22 mouse cellular contexts compared by ENCODE assay signal in the genomic region with DNA sequence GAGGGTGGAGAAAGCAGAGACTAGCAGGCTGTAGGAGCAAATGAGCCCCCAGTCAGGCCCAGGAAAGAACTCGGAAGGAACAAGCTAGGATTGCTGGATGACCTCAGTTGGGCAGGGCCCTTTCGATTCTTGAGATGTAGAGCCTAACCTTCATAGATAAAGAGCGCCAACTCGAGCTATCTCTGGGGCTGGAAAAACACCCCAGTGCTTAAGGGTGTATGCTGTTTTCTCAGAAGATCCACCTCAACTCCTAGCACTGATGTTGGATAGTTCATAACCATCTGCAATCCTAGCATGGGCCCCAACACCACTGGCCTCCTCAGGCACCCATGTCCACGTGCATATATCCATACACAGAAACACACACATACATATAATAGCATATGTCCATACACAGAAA. TPM values are rescaled to one million over a fixed set of nuclear protein-coding genes. Genes with fewer than 3 reads are reported as not detected.
DNase-seq lines count a peak whose midpoint lies in the region; ATAC-seq and TF ChIP-seq lines count a peak whose summit lies in the region.
"Had no signal": no experiment of that assay in that cellular context is flagged by ENCODE, and none has a peak within 500 bp of the region (broad histone marks: within the 10 kb centered on the region; RNA-seq: fewer than 3 reads in every experiment).

No protein-coding gene starts in this region.

- peak overlapping the region; percentile 33; the same call in 1 of the 2 replicates for H3K27ac ChIP-seq in embryonic facial prominence, embryonic 13.5 days
- H3K27ac ChIP-seq in embryonic facial prominence, embryonic 10.5 days (replicated peaks), result no peak overlapping the region
- H3K27ac ChIP-seq in spleen, adult 2 months (ENCODE audit: insufficient read depth, low read length), result peak overlapping the region; percentile 21
- peak overlapping the region; percentile 76 for H3K27ac ChIP-seq in liver, postnatal 0 days (ENCODE audit: low read depth)
- no peak overlapping the region for H3K27ac ChIP-seq in hindbrain, embryonic 11.5 days (ENCODE audit: low read depth, low read length)
- H3K27ac ChIP-seq: hindbrain, embryonic 15.5 days; limb, embryonic 10.5 days; midbrain, embryonic 15.5 days had no signal

- H3K4me2 ChIP-seq in embryonic facial prominence, embryonic 13.5 days, result no peak overlapping the region
- peak overlapping the region; percentile 54 for H3K4me2 ChIP-seq in liver, postnatal 0 days (ENCODE audit: low read depth, low read length)
- H3K4me2 ChIP-seq in hindbrain, embryonic 11.5 days (replicated peaks; ENCODE audit: low read depth, low read length), result no peak overlapping the region
- H3K4me2 ChIP-seq: hindbrain, embryonic 15.5 days; lung, embryonic 14.5 days; midbrain, embryonic 15.5 days had no signal

- no peak overlapping the region for H3K4me3 ChIP-seq in embryonic facial prominence, embryonic 13.5 days
- no peak overlapping the region for H3K4me3 ChIP-seq in embryonic facial prominence, embryonic 10.5 days
- no peak overlapping the region for H3K4me3 ChIP-seq in spleen, adult 2 months (ENCODE audit: extremely low read depth, insufficient read depth, insufficient read length)
- peak overlapping the region; percentile 27 for H3K4me3 ChIP-seq in erythroblast, embryonic 14.5 days (replicated peaks)
- H3K4me3 ChIP-seq in liver, postnatal 0 days (ENCODE audit: low read depth, low read length), result no peak overlapping the region
- H3K4me3 ChIP-seq in hindbrain, embryonic 11.5 days (ENCODE audit: low read depth, low read length), result no peak overlapping the region
- H3K4me3 ChIP-seq: hindbrain, embryonic 15.5 days; limb, embryonic 10.5 days; midbrain, embryonic 15.5 days had no signal

- no peaks in the 10 kb centered on the region for H3K9me3 ChIP-seq in embryonic facial prominence, embryonic 13.5 days
- H3K9me3 ChIP-seq in embryonic facial prominence, embryonic 10.5 days, result no peaks in the 10 kb centered on the region
- no peaks in the 10 kb centered on the region for H3K9me3 ChIP-seq in erythroblast, embryonic 14.5 days (ENCODE audit: control insufficient read depth, low read length)
- no peaks in the 10 kb centered on the region for H3K9me3 ChIP-seq in liver, postnatal 0 days (ENCODE audit: low read length)
- H3K9me3 ChIP-seq in hindbrain, embryonic 11.5 days (ENCODE audit: control insufficient read depth, low read length), result no peaks in the 10 kb centered on the region
- H3K9me3 ChIP-seq: hindbrain, embryonic 15.5 days; limb, embryonic 10.5 days; midbrain, embryonic 15.5 days had no signal

- peaks cover 32% of the 10 kb centered on the region for H3K4me1 ChIP-seq in embryonic facial prominence, embryonic 13.5 days
- H3K4me1 ChIP-seq in embryonic facial prominence, embryonic 10.5 days, result peaks cover 34% of the 10 kb centered on the region
- peaks cover 25% of the 10 kb centered on the region for H3K4me1 ChIP-seq in spleen, adult 2 months (ENCODE audit: control insufficient read depth, insufficient read depth, insufficient read length)
- H3K4me1 ChIP-seq in erythroblast, embryonic 14.5 days (ENCODE audit: control insufficient read depth), result peaks cover 72% of the 10 kb centered on the region
- peaks cover 45% of the 10 kb centered on the region for H3K4me1 ChIP-seq in liver, postnatal 0 days (ENCODE audit: insufficient read depth)
- H3K4me1 ChIP-seq in hindbrain, embryonic 11.5 days (replicated peaks; ENCODE audit: control insufficient read depth, insufficient read depth, low read length), result peaks cover 6% of the 10 kb centered on the region; the same call in 1 of the 2 replicates

- peak; percentile 72; the same call in 1 of the 2 replicates for TF ChIP-seq EP300 in liver, postnatal 0 days (IDR thresholded peaks at IDR 0.05; ENCODE audit: low read depth)

- H3K9ac ChIP-seq in embryonic facial prominence, embryonic 13.5 days, result no peak overlapping the region
- peak overlapping the region; percentile 47; the same call in 1 of the 2 replicates for H3K9ac ChIP-seq in liver, postnatal 0 days (replicated peaks)
- H3K9ac ChIP-seq in hindbrain, embryonic 11.5 days (ENCODE audit: low read depth, low read length), result no peak overlapping the region
- H3K9ac ChIP-seq: hindbrain, embryonic 15.5 days; lung, embryonic 14.5 days; midbrain, embryonic 15.5 days had no signal

- 87% methylated on average over 5 of the region's 5 CpGs for WGBS in embryonic facial prominence, embryonic 13.5 days
- WGBS in embryonic facial prominence, embryonic 10.5 days, result 89% methylated on average over 5 of the region's 5 CpGs
- 76% methylated on average over 5 of the region's 5 CpGs for WGBS in spleen, adult 2 months
- 65% methylated on average over 5 of the region's 5 CpGs for WGBS in liver, postnatal 0 days (ENCODE audit: insufficient replicate concordance)
- 88% methylated on average over 5 of the region's 5 CpGs for WGBS in hindbrain, embryonic 11.5 days

- no peaks in the 10 kb centered on the region for H3K27me3 ChIP-seq in embryonic facial prominence, embryonic 13.5 days
- no peaks in the 10 kb centered on the region for H3K27me3 ChIP-seq in embryonic facial prominence, embryonic 10.5 days (replicated peaks; ENCODE audit: low read depth, poor library complexity, severe bottlenecking)
- no peaks in the 10 kb centered on the region for H3K27me3 ChIP-seq in spleen, adult 2 months (ENCODE audit: control insufficient read depth, insufficient read depth, low read length)
- no peaks in the 10 kb centered on the region for H3K27me3 ChIP-seq in erythroblast, embryonic 14.5 days (ENCODE audit: control insufficient read depth)
- H3K27me3 ChIP-seq in liver, postnatal 0 days (ENCODE audit: insufficient read depth, low read length), result no peaks in the 10 kb centered on the region
- H3K27me3 ChIP-seq in hindbrain, embryonic 11.5 days (ENCODE audit: control insufficient read depth, insufficient read depth, low read length), result no peaks in the 10 kb centered on the region
- H3K27me3 ChIP-seq: hindbrain, embryonic 15.5 days; midbrain, embryonic 15.5 days; Patski had no signal

- no peak for ATAC-seq in embryonic facial prominence, embryonic 13.5 days (ENCODE audit: insufficient number of reproducible peaks, insufficient read depth, low FRiP score, low TSS enrichment, low read depth)
- ATAC-seq in liver, postnatal 0 days, result peak; percentile 81
- no peak for ATAC-seq in hindbrain, embryonic 11.5 days (ENCODE audit: low FRiP score)
- ATAC-seq: forebrain, embryonic 16.5 days; intestine, postnatal 0 days; midbrain, embryonic 15.5 days; Patski had no signal

- no peak for TF ChIP-seq CTCF in spleen, adult 2 months (IDR thresholded peaks at IDR 0.05; ENCODE audit: extremely low read depth, insufficient read depth, insufficient read length, insufficient replicate concordance)
- no peak for TF ChIP-seq CTCF in liver, postnatal 0 days (IDR thresholded peaks at IDR 0.05; ENCODE audit: low read depth)

- no peak for DNase-seq in embryonic facial prominence, embryonic 10.5 days (ENCODE audit: low spot score)
- no peak for DNase-seq in spleen, adult 2 months (ENCODE audit: low read depth in 1 of 2, low spot score in 2 of 2)
- DNase-seq in spleen, adult 12 weeks (ENCODE audit: low spot score), result no peak
- DNase-seq in liver, postnatal 0 days, result peak; percentile 29
- no peak for DNase-seq in hindbrain, embryonic 11.5 days (ENCODE audit: low spot score)
- DNase-seq in left cerebral cortex, adult 18-20 months (ENCODE audit: low spot score in 2 of 2), result no peak
- DNase-seq: cerebellum, adult 2 months; kidney, postnatal 36 days; lung, embryonic 14.5 days; right cerebral cortex, postnatal 25 days had no signal

- TF ChIP-seq POLR2A in spleen, adult 2 months (IDR thresholded peaks at IDR 0.05; ENCODE audit: low read depth, low read length), result no peak

- no peaks in the 10 kb centered on the region for H3K36me3 ChIP-seq in embryonic facial prominence, embryonic 13.5 days
- H3K36me3 ChIP-seq in embryonic facial prominence, embryonic 10.5 days (replicated peaks), result no peaks in the 10 kb centered on the region
- H3K36me3 ChIP-seq in spleen, adult 2 months (ENCODE audit: control insufficient read depth, insufficient read depth, low read length), result no peaks in the 10 kb centered on the region
- H3K36me3 ChIP-seq in erythroblast, embryonic 14.5 days (ENCODE audit: control insufficient read depth), result no peaks in the 10 kb centered on the region
- H3K36me3 ChIP-seq in liver, postnatal 0 days (replicated peaks; ENCODE audit: insufficient read depth, low read length), result no peaks in the 10 kb centered on the region
- no peaks in the 10 kb centered on the region for H3K36me3 ChIP-seq in hindbrain, embryonic 11.5 days (ENCODE audit: control insufficient read depth, insufficient read depth, low read length)
- H3K36me3 ChIP-seq: hindbrain, embryonic 15.5 days; limb, embryonic 10.5 days; midbrain, embryonic 15.5 days had no signal

RNA-seq across cellular contexts. Expression of a gene that starts 15.5 kb away (rescaled TPM):
- not detected in 2 replicates for polyA plus RNA-seq in embryonic facial prominence, embryonic 13.5 days (2015; fragmentation: Nextera tagmentation; extraction: Ambion mirVana)
- not detected in 2 replicates for polyA plus RNA-seq in embryonic facial prominence, embryonic 10.5 days (2016; fragmentation: Nextera tagmentation; extraction: Ambion mirVana)
- not detected in 2 replicates for polyA plus RNA-seq in spleen, adult 2 months (2012; rRNA removed)
- polyA plus RNA-seq in erythroblast, embryonic 14.5 days (2012), result not detected in 2 replicates
- polyA plus RNA-seq in liver, postnatal 0 days (2015; fragmentation: Nextera tagmentation; extraction: Ambion mirVana), result not detected in 2 replicates
- polyA plus RNA-seq in hindbrain, embryonic 11.5 days (2014; fragmentation: Nextera tagmentation; extraction: Ambion mirVana), result not detected in 2 replicates
- total RNA-seq in left cerebral cortex, adult 18-20 months (2021), result not detected
- total RNA-seq: gastrocnemius, adult 18-20 months; layer of hippocampus, postnatal 25 days had no signal
- polyA plus RNA-seq: cerebellum, adult 2 months; forebrain, embryonic 16.5 days; heart, embryonic 14.5 days; hindbrain, embryonic 15.5 days; intestine, postnatal 0 days; limb, embryonic 10.5 days; lung, embryonic 14.5 days; midbrain, embryonic 15.5 days; Patski; thymus, postnatal 0 days had no signal

RNA-seq across cellular contexts. Expression of a gene that starts 21.7 kb away (rescaled TPM):
- polyA plus RNA-seq in embryonic facial prominence, embryonic 13.5 days (2015; fragmentation: Nextera tagmentation; extraction: Ambion mirVana), result 67.4 and 69.0 TPM in 2 replicates
- polyA plus RNA-seq in embryonic facial prominence, embryonic 10.5 days (2016; fragmentation: Nextera tagmentation; extraction: Ambion mirVana), result 53.0 and 55.4 TPM in 2 replicates
- polyA plus RNA-seq in spleen, adult 2 months (2012; rRNA removed), result 9.4 and 11.0 TPM in 2 replicates
- polyA plus RNA-seq in erythroblast, embryonic 14.5 days (2012), result 1.0 and 1.1 TPM in 2 replicates
- 20.5 and 21.8 TPM in 2 replicates for polyA plus RNA-seq in liver, postnatal 0 days (2015; fragmentation: Nextera tagmentation; extraction: Ambion mirVana)
- 66.3 and 67.1 TPM in 2 replicates for polyA plus RNA-seq in hindbrain, embryonic 11.5 days (2014; fragmentation: Nextera tagmentation; extraction: Ambion mirVana)
- total RNA-seq in left cerebral cortex, adult 18-20 months (2021), result 10 to 100 TPM; 50.6 to 56.8 TPM

Comparison
In these comparisons a context has a peak if more than half of its experiments do, and no peak if none do; other contexts are left out.
1. H3K27ac ChIP-seq: peak in embryonic facial prominence, embryonic 13.5 days (single experiment), spleen, adult 2 months (single experiment) and liver, postnatal 0 days (single experiment); none in embryonic facial prominence, embryonic 10.5 days (single experiment) and hindbrain, embryonic 11.5 days (single experiment).